Mouse (Mus musculus) liver, adult 2 months (tissue): ENCODE measurements around the gene BC052040.

Experiments used
- CTCF ChIP-seq: fragments of 200-500 bp; IDR thresholded peaks from 2 replicates; pipeline ENCODE4 v1.5.1; 2011; ENCODE audit warnings: low read depth, low read length, control low read depth
- POLR2A ChIP-seq: fragments of 200-500 bp; IDR thresholded peaks from 2 replicates; pipeline ENCODE4 v1.6.1; 2011; ENCODE audit warnings: low read length, control low read depth; ENCODE audit not compliant: insufficient read depth; ENCODE audit errors: extremely low read depth

DNA sequence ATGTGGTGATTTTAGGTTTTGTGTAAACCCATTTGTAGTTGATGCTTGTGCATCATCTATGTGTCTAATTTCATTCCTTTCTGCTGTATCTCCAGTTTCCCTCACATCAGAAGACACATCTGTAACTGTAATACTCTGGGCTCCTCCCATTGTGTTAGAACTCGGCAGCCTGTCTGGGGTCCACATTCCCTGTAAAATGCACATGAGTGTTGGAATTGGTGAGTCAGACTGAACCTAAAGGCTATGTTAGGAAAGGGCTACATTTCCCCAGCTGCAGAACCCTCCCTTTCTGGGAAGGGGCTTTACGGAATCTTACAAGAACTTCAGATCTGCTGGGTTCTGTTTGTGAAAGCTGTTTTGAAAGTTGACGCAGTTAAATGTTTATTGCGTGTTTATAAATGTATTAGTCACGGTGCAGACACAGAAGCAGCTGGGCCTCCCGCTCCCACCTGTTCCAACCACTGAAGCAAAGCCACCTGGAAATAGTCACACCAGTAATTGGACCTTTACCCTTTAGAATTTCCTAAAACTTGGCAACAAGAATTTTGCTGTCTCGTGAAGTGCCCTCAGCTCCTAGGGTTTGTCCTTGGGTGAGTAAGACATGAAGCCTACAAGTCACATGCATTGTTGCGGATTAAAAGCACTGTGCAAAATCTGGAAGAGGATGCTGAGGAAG, 151.6 kb downstream of the BC052040 start:
- TF ChIP-seq POLR2A (no peak), CTCF (no peak)
